Mouse (Mus musculus) heart, postnatal 25 days (tissue): ENCODE measurements around the gene Ntrk2. TPM values are rescaled to one million over a fixed set of nuclear protein-coding genes. Genes with fewer than 3 reads are reported as not detected.
A peak's percentile ranks its signal among the peaks of the same experiment; 100 is the strongest.

ENCODE experiments used
- DNase-seq: peaks from one replicate; pipeline ENCODE4 v3.0.0; 2022; ENCODE audit warnings: low spot score
- intact Hi-C: fragments of 180-260 bp; cut with DNase I; formaldehyde crosslinking; loops from one replicate; pipeline ENCODE4 v1.15.1; 2025
- total RNA-seq, 2 experiments: library from RNA; stranded (reverse); gene quantifications; 2 replicates each; pipeline ENCODE4 v1.2.3; 2021

Ntrk2 gene
- total RNA-seq, 2 experiments from 2014 or later = 1.2 to 1.4 TPM

DNA sequence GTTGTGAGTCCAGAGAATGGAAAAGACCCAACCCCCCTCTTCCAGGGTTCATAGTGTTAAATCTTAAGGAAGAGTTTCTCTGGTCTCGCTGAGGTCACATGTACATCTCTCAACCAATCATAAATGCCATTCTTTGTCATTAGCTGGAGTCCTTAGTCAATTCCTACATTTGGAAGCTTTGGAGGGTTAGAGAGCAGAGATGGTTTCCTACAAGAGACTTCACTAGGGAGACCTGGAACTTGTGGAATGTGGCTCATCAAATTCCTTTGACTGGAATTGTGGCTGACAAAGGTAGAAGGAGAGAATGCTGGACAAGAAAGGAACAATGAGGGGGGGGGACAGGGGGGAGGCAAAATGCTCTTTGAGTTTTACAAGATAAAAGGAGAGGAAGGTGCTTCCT lies 30.5 kb downstream of the Ntrk2 start:
- intact Hi-C loops = no loop called here
- no peak for DNase-seq

DNA sequence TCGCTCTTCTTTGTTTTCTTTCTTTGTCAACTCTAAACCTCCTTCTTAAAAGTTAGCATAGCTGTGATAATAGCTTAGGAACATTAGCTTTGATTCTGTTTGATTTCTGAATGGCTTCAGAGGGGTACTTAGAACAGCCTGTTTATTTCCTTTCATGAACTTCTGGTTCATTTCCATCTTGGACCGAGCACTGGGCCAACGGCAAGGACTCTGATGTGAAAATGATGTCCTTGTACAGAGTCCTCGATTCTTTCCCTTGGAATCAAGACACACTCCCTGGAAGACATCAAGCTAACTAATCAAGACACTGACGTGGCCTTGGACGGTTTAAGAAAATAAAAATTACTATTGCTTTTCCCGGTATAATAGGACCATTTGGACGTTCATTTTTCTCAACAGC lies 31.7 kb downstream of the Ntrk2 start:
- DNase-seq = peak; percentile 6
- intact Hi-C loops = no loop called here

DNA sequence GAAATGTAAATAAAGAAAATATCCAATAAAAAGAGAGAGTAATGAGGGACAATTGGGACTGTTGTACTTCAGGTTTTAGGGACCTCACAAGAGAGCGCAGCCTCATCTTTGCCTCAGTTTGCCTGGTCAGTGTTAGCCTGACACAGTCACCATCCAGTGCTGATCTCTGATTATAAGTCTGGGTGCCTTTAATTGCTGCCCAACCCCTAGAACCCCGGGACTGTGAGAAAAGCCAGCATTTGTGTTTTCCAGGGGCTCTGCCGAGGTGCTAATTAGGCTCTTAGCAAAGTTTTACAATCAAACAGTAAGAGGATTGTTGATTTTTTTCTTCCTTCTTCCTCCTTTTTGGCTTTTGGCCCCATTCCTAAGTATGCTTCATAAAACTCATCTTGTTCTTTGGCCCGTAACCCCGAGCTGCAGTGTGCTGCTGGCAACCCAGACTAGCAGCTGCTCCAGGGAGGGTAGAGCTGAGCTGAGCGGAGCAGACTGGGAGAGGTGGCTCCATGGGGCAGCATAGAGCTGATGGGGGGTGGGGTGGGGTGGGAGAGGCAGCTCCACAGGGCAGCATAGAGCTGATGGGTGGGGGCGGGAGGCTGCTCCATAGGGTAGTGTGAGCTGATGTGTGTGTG lies 34.5 kb downstream of the Ntrk2 start:
- DNase-seq = peak; percentile 9
- intact Hi-C loops = no loop called here

DNA sequence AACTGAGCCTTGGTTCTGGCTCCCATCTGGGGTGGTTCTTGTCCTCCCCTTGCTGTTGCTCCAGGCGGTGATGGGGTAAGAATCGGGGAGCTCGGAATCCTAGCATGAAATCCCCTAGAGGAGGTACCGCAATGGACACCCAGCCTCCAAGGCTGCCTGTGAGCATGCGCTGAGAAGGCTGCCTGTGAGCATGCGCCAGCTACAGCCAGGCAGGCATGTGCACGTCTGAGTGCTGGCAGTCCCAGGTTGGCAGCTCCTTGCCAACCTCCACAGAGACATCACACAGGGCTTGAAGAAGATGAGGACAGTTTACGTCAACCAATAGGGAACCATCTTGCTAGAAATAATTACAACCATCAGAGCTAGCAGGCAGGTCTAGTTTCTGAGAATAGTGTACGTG lies 37.5 kb downstream of the Ntrk2 start:
- DNase-seq = no peak
- intact Hi-C loops = no loop called here

DNA sequence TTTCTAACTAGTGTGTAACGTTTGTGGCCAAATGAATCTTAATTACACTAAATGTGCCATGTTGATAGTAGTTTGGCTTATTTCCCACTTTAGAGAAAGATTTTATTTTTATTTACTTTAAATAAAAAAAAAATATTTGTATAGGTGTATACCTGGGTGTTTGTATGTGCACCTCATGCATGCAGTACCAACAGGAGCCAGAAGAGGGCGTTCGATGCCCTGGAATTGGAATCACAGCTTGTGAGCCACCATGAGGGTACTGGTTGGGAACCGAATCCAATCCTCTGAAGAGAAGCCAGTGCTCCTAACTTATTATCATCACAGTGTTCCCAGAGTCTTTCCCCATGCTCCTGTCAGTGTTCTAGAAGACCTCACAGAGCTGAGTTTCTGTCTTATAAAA lies 42.2 kb downstream of the Ntrk2 start:
- intact Hi-C loops = no loop called here
- no peak for DNase-seq

DNA sequence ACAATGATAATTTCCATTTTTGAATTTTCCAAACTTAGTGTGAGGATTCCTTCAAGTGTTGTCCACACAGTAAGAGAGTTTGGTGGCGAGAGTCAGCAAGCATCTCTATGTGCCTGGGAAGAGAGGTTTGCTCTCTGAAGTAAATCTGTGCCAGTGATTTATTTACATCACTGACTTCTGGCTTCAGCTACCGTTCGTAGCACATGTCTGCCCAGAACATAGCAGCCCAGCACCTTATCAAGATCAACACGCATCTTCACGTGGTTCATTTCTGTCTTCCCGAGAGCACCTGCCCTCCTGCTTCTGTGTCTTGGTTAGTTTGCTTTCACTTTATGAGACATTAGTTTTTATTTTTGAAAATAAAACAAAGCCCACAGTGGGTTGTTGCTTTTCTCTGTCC lies 47.3 kb downstream of the Ntrk2 start:
- intact Hi-C loops = no loop called here
- DNase-seq = no peak

DNA sequence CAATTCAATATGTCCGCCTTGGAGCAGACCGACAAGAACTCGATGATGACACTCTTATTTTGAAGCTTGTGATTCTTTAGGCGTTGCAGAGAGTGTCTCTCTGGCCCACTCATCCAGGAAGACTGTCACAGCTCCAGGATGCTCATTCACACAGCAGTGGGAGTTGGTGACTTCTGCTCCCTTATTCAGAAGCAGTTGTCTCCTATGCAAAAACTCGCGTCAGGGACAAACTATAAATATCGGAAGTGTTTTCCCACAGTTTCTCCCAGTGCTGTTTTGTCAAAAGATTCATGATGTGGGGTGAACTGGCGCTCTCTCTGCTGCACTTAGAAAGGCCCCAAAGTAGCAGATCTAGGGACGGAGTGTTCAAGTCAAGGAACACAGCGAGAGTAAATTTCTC lies 59.9 kb downstream of the Ntrk2 start:
- DNase-seq = no peak
- intact Hi-C loops = no loop called here

DNA sequence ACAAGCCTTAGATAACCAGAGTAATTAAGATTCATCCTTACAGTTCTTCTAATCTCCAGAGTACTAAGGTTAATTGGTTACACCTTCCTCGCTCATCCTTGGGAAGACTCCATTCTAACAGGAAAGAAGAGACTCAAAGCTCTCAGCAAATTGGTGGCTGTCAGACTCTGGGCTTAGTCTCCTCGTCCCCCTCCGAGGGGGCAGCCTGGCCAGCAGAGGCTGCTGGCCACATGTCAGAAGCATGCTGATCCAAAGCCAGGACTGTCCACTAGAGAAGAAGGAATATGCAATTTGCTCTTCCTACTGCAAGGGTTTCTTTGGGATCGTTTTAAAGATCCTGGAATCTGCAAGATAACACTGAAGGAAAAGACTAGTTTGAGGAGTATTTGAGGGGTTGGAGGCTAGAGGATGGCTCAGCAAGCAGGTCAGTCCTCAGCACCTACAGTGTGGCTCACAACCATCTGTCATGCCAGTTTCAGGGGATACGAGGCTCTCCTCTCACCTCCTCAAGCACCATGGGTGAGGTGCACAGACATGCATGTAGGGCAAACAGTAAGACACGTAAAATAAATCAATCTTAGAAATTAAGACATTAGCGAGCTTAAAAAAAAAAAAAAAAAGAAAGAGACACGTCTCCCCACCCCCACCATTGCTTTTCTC lies 60.5 kb downstream of the Ntrk2 start:
- no peak for DNase-seq
- intact Hi-C loops = no loop called here

DNA sequence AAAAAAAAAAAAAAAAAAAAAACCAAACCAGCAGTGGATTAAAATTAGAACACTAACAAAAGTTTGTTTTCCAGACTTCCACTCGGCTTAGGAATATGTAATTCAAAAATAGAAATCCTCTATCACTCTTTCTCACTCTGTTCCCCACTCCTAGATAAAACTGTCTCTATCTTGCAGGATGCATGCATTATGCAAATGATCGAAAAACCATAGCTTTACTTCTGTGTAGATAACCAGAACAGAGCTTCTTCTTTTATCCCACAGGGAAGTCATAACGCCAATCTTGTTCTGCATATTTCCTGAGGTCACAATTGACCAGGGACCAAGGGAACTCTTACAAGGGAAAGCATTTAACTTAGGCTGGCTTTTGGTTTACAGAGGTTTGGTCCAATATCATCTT lies 76.1 kb downstream of the Ntrk2 start:
- intact Hi-C loops = no loop called here

DNA sequence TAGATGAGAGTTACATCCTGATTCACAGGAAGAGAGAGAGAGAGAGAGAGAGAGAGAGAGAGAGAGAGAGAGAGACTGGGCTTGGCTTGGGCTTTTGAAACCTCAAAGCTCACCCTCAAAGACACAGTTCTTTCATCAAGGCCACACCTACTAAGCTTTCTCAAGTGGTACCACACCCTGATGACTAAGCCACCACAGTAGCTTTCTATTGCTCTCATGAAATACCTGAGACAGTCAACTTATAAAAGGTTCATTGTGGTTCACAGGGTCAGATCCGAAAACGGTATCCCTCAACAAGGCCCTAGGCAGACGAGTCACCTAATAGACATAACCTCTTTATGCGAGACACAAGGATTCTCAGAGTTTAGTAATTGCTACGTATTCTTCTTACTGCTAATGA lies 76.5 kb downstream of the Ntrk2 start:
- intact Hi-C loops = no loop called here
- no peak for DNase-seq

More for the DNA sequence above, 76.1 kb downstream of the Ntrk2 start:
- DNase-seq = no peak

DNA sequence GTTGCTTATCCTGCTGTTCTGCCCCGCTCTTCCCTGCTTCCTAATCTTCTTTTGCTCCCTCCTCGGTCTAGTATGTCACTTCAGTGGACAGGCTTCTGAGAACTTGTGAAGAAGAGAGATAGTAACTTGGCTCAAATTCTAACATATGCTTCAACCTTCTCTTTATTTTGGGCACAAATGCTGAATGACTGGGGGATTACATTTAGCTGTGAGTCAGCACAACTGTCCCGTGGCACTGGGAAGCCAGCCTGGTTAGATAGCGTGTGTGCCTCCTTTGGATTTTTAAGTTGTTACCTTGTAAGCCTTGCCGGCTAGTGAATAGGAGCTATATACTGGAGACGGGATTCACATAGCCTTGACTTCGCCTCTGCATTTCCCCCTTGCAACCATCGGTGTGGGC lies 79.7 kb downstream of the Ntrk2 start:
- no peak for DNase-seq
- intact Hi-C loops = no loop called here

DNA sequence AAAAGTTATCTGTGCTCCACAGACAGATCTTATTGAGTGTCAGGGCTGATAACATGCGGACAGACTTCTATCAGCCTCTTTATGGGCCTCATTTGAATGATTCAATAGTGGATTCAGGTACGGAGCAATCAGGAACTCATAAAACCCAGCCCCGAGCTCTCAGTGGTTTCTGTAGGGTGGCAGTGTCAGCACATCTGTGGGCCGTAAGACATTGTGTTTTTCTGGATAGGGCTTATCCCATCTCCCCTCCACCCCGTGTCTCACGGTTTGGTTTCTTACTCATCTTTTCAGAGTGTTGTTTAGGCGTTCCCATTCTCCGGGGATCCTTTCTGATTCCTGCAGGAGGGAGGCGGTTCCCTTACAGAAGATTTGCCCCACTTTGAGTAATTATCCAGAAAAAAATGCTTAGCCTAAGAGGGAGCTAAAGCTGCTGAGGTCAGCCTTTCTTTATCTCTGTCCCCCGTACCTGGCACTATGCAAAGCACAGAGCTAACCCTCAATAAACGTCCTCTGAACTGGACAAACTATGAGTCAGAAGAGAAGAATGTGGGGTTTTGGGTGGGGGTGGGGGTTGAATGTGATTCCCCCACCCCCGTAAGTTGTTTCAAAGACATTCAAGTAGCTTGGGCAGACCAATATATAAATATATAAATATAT lies 90.0 kb downstream of the Ntrk2 start:
- no peak for DNase-seq
- intact Hi-C loops = no loop called here

DNA sequence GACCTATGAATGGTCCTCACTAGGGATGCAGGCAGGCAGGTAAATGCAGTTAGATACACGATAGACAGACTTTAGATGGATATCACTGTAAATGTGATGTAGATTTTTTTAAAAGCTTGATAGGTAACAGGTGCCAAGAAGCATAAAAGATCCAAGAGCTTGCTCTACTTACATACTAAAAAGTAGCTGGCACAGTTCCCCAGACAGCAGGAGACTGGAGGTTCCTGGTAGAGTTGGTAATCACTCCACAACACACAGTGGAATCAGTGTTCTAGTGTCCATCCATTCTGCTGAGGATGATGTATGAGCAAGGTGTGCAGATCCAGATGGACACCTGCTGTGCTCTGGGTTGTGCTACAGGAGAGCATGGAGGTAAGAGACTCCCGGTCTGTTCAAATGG lies 93.0 kb downstream of the Ntrk2 start:
- intact Hi-C loops = no loop called here
- DNase-seq = no peak

DNA sequence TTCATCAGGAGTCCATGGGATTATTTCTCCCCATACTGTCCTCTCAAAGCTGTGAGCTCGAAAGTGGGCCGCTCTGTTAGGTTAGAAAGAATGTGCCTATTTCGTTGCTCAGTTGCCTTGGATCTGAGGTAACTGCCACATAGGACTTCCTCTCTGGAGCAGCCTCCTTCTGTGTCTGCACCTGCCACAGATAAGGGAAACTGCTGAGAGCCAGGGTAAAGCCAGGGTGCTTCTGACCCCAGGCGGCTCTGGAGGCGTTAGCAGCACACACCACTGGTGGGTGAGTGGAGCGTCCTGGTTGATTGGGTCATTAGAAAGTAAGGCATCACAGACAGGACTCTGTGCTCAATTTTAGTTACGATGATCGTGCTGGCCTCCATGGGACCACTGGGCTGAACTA lies 95.9 kb downstream of the Ntrk2 start:
- no peak for DNase-seq
- intact Hi-C loops = no loop called here

DNA sequence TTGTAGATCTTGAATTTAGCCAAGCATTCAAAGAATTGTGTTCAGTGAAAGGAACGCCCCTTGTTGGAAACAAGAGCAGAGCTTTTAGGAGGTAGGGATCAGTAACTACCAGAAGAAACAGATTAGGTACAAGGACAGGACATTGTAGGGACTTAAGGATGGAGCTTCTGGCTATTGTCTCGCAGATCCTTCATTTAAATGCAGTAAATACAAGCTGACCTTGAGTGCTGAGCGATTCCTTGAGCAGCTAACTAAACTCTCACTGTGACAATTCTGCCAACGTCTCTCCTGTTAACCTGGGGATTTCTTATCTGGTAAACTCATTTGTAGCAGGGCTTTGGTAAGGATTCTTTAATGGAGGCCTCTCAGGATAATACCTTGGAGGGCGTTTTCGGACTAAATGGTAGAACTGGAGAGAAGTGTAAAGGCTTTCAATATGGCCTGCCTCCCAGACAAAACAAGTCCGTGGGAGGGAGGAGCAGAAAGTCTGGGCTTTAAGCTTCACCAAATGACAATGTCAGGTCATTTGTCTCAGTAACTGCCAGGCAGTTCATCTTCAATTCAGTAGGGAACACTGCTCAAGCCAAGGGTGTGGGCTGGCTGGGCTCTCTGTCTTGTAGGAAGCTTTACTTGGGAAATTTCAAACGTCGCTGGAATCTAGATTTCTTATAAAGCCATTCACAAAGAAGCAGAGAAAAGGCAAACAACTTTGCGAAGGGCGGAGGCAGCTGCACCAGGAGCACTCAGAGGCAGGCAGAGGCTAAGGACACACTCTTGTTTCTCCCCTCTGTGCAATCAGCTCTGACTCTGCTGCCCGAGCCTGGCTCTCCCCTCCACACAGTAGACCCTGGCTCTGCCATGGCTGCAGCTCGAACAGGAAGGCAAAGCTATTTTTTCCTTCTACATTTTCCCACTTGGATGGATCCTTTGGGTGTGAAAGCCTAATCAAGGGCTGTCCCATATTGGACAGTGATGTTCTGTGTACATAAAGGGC lies 98.7 kb downstream of the Ntrk2 start:
- intact Hi-C loops = no loop called here
- no peak for DNase-seq

DNA sequence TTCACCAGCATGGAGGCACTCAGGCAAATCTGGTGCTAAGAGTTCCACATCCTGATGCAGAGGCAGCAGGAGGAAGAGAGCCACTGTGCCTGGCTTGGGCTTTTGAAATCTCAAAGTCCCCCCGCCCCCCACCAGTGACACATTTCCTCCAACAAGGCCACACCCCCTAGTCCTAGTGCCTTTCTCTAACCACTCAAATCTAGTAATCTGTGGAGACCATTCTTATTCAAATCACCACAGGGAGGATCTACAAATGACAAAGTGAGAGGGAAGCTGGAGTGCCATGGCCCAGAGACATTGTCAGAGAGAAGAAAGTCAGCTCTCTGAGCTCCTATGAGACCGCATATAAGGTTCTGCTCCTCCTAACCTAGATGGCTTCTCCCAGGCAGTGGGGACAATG lies 105.6 kb downstream of the Ntrk2 start:
- DNase-seq = no peak
- intact Hi-C loops = no loop called here

DNA sequence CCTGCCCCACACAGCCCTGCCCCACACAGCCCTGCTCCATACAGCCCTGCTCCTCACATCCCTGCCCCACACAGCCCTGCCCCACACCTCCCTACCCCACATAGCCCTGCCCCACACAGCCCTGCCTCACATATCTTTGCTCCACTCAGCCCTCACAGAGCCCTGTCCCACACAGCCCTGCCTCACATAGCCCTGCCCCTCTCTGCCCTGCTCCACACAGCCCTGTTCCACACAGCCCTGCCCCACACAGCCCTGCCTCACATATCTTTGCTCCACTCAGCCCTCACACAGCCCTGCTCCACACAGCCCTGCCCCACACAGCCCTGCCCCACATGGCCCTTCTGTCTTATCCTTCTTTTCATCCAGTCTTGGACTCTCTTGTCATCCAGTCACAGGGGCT lies 106.2 kb downstream of the Ntrk2 start:
- DNase-seq = no peak
- intact Hi-C loops = no loop called here

DNA sequence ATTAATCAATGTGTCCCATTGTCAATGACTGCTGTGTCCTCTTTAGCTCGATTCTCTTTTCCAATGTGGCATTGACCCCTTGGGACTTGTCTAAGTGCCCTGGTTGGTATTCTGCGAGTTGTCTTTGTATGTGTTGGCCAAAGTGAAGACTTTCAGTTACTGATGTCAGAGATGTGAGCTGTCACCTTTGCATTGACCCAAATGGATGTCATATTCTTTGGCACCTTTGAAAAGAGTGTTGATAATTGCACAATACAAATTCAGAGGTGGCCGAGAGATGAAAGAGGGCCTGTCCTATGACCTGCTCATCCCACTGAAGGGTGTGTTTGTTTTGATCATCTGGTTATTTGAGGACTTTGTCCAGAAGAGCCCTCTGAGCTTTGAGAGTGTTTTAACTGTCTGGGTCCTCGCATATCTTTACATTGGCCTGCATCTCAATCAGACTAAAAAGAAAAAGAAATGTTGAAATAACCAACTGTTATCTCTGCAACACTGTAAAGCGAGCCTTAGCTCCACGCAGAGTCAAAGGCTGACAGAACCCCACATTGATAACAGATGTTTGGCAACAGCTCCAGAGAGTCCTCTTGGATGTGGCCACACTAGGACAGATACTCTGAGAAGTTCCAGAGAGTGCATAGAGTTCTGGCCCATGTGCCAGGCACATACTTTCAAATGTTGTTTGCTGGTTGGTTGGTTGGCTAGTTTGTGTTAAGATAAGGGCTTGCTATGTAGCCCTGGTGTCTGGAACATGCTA lies 107.9 kb downstream of the Ntrk2 start:
- no peak for DNase-seq
- intact Hi-C loops = no loop called here

DNA sequence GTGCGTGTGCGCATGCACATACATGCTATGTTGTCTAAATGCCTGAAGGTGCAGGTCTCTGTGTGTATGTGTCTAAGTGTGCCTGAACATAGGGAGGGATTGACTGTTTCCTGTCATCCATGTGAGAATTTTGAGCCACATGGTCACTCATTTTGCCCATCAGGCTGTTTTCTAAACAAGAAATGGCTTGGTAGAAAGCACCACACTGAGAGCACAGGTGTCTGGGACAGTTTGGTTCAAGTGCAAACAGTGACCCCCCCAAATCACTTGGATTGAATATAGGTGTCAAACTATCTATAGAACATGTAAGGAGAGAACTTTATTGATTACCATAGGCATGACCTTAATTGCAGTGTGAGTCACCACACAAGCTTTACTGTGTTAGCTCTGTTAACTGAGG lies 110.0 kb downstream of the Ntrk2 start:
- no peak for DNase-seq
- intact Hi-C loops = no loop called here

DNA sequence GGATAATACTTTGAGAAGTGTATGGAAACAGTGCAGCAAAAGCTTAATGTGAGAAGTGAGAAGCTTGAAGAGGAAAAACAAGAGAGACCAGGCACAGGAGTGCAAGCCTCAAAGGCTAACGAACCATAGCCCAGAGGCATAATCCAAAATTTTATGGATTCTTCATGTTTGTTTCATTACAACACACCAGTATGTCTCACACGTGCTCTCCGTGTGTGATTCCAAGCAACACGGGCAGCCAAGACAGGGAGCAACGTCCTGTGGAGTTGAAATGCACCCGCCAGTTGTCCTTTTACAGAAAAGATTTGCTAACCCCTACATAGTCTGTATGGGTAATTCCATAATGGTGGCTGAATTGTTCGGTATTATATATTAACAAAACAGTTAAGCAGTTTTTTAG lies 113.9 kb downstream of the Ntrk2 start:
- intact Hi-C loops = no loop called here
- no peak for DNase-seq
